Mouse (Mus musculus): Measurements from ENCODE around the gene Nup160. TPM values are rescaled to one million over a fixed set of nuclear protein-coding genes. Genes with fewer than 3 reads are reported as not detected.

Gene Nup160
- polyA plus RNA-seq, 1 experiment, result 3.5 TPM

DNA sequence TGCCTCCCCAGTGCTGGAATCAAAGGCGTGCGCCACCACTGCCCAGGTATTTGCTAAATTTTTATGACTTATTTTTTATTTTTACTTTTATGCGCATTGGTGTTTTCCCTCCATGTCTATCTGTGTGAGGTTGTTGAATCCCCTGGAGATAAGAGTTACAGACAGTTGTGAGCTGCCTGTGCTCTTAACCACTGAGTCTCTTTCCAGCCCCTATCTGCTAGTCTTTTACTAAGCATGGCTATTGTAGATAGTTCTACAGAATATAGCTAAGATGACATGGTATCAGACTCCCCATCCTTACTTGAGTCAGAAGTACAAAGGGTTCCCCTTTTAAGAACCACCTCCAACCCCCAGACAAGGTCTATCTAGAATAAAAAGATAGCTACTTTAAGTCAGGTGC, 77.2 kb downstream of the Nup160 start:
- TF ChIP-seq CTCF (IDR thresholded peaks at IDR 0.05; ENCODE audit: extremely low read depth, insufficient read length, insufficient replicate concordance, low read depth, low read length) (no peak), POLR2A (IDR thresholded peaks at IDR 0.05; ENCODE audit: low read depth, low read length) (no peak)
- WGBS, result 97% methylated on average over 3 of the region's 3 CpGs
- peaks cover 1% of the 10 kb centered on the region; the same call in 1 of the 2 replicates for H3K4me1 ChIP-seq (ENCODE audit: control insufficient read depth, insufficient read depth, insufficient read length, low read length)
- no peaks in the 10 kb centered on the region for H3K27me3 ChIP-seq (ENCODE audit: control insufficient read depth, insufficient read depth, low read length)
- H3K27ac ChIP-seq (ENCODE audit: insufficient read depth, low read depth, low read length), result no peak overlapping the region
- H3K4me3 ChIP-seq (ENCODE audit: low read depth, low read length), result no peak overlapping the region
- H3K36me3 ChIP-seq (ENCODE audit: control insufficient read depth, insufficient read depth, low read length), result peaks cover 59% of the 10 kb centered on the region

DNA sequence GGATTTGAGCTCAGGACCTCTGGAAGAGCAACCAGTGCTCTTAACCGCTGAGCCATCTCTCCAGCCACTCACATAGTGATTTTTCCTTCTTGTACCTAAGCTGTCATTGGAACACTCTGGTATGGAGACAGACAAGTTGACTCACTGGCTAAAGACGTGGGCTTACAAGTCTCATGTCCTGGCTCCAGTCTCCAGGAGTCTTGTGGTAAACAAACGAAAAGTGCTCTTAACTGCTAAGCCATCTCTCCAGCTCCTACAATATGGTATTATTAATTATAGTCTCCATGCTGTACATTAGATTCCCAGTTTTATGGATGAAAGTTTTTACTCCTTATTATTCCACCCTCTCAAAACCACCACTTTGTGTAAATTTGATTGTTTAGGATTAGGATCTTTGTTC, 88.1 kb downstream of the Nup160 start:
- Histone ChIP-seq H3K36me3 (ENCODE audit: control insufficient read depth, insufficient read depth, low read length) (peaks cover 63% of the 10 kb centered on the region), H3K4me3 (ENCODE audit: low read depth, low read length) (no peak overlapping the region), H3K27me3 (ENCODE audit: control insufficient read depth, insufficient read depth, low read length) (no peaks in the 10 kb centered on the region), H3K4me1 (ENCODE audit: control insufficient read depth, insufficient read depth, insufficient read length, low read length) (no peaks in the 10 kb centered on the region), H3K27ac (ENCODE audit: insufficient read depth, low read depth, low read length) (no peak overlapping the region)
- WGBS, result 85% methylated on average over 3 of the region's 3 CpGs
- TF ChIP-seq POLR2A (IDR thresholded peaks at IDR 0.05; ENCODE audit: low read depth, low read length) (no peak), CTCF (IDR thresholded peaks at IDR 0.05; ENCODE audit: extremely low read depth, insufficient read length, insufficient replicate concordance, low read depth, low read length) (no peak)

DNA sequence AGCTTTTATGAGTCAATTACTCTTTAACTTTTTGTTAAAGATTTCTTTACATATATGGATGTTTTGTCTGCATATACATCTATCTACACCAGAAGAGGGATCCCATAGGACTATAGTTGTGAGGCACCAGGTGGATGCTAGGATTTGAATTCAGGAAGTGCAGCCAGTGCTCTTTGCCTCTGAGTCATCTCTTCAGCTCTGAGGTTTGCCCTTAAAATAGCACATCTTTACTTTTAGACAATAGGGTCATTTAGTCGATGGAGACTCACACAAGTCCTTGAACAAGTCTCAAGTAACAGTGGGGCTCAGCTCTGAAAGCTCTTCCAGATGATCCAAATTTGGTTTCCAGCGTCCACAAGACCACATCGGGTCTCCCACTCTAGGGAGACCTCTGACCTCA, 104.3 kb downstream of the Nup160 start:
- peaks cover 4% of the 10 kb centered on the region; the same call in 1 of the 2 replicates for H3K27me3 ChIP-seq (ENCODE audit: control insufficient read depth, insufficient read depth, low read length)
- TF ChIP-seq POLR2A (IDR thresholded peaks at IDR 0.05; ENCODE audit: low read depth, low read length) (no peak), CTCF (IDR thresholded peaks at IDR 0.05; ENCODE audit: extremely low read depth, insufficient read length, insufficient replicate concordance, low read depth, low read length) (no peak)
- no peak overlapping the region for H3K27ac ChIP-seq (ENCODE audit: insufficient read depth, low read depth, low read length)
- 47% methylated on average over 3 of the region's 3 CpGs for WGBS
- peaks cover 36% of the 10 kb centered on the region for H3K36me3 ChIP-seq (ENCODE audit: control insufficient read depth, insufficient read depth, low read length)
- no peak overlapping the region for H3K4me3 ChIP-seq (ENCODE audit: low read depth, low read length)
- peaks cover 2% of the 10 kb centered on the region for H3K4me1 ChIP-seq (ENCODE audit: control insufficient read depth, insufficient read depth, insufficient read length, low read length)

DNA sequence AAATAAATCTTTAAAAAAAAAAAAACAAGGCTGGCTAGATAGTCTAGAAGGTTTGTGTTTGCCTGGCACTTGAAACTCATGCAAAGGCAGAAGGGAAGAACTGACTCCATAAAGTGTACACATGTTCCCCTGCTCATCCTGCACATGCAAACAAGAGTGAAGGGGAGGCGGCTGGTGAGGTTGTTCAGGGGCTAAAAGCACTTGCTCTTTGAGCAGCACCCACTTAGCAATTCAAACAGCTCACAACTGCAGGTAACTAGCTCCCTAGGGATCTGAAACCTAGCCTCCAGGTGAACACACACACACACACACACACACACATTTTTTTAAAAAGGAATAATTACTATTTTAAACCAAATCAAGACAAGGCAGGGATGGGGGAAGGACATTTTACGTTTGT, 104.9 kb downstream of the Nup160 start:
- WGBS, result 54% methylated on average over 2 of the region's 2 CpGs
- no peak overlapping the region for H3K27ac ChIP-seq (ENCODE audit: insufficient read depth, low read depth, low read length)
- no peak overlapping the region for H3K4me3 ChIP-seq (ENCODE audit: low read depth, low read length)
- TF ChIP-seq CTCF (IDR thresholded peaks at IDR 0.05; ENCODE audit: extremely low read depth, insufficient read length, insufficient replicate concordance, low read depth, low read length), result no peak
- H3K36me3 ChIP-seq (ENCODE audit: control insufficient read depth, insufficient read depth, low read length), result peaks cover 32% of the 10 kb centered on the region
- peaks cover 2% of the 10 kb centered on the region for H3K4me1 ChIP-seq (ENCODE audit: control insufficient read depth, insufficient read depth, insufficient read length, low read length)
- peaks cover 4% of the 10 kb centered on the region; the same call in 1 of the 2 replicates for H3K27me3 ChIP-seq (ENCODE audit: control insufficient read depth, insufficient read depth, low read length)

DNA sequence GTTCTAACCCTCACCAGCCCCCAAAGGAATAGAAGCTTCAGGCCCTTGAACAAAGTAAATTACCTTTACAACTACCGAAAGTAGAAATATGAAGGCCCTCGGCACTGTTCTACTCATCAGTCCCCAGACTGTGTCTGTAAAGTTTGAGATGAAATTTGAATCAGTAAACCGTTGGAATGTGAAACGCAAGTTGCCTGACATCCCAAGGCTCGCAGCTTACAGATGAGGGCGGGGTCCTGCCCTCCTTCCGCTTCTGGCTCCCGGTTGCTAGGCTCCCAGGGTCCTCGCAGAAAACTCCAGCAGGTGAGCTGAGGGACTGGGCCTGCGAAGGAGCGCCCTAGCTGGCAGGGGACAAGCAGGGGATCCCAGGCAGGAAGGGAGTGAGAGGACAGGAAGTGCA, 105.4 kb downstream of the Nup160 start, which contains the start of gene Agbl2:
Gene Agbl2 (plus strand): TSS at position 270 of the 400 bp plus-strand sequence.
- 6% methylated on average over 11 of the region's 11 CpGs for WGBS

DNA sequence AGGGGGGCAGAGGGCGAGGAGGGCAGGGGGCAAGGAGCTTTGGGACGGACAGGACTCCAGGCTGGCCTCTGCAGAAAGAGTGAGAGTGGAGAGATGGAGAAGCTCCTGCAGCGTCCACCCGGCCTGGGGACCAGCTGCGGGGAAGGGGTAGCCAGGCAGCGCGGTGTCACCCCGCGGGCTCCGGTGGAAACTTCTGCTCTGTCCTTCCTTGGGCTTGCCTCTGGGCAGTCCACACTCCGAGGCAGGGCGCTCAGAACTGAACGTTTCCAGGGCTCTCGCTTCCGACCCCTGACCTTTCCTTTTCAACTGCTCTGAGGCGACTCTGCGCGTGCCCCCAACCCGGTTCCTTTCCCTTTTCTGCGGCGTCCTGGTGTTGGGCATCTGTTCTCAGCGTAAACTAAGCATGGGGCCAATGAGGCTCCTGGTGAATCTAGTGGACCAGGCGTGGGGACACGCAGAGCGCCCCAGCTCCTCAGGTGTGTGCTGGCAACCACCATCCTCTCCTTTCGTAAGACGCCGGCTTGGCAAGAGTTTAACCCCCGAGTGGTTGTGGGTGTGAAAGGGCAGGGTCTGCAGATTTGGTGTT, 106.0 kb downstream of the Nup160 start:
- Histone ChIP-seq H3K27me3 (ENCODE audit: control insufficient read depth, insufficient read depth, low read length) (peaks cover 4% of the 10 kb centered on the region; the same call in 1 of the 2 replicates), H3K4me3 (ENCODE audit: low read depth, low read length) (peak overlapping the region; percentile 51), H3K4me1 (ENCODE audit: control insufficient read depth, insufficient read depth, insufficient read length, low read length) (peaks cover 2% of the 10 kb centered on the region), H3K36me3 (ENCODE audit: control insufficient read depth, insufficient read depth, low read length) (peaks cover 23% of the 10 kb centered on the region), H3K27ac (ENCODE audit: insufficient read depth, low read depth, low read length) (no peak overlapping the region)
- TF ChIP-seq CTCF (IDR thresholded peaks at IDR 0.05; ENCODE audit: extremely low read depth, insufficient read length, insufficient replicate concordance, low read depth, low read length) (no peak), POLR2A (IDR thresholded peaks at IDR 0.05; ENCODE audit: low read depth, low read length) (no peak)
- 3% methylated on average over 28 of the region's 29 CpGs for WGBS

More for the DNA sequence above, 105.4 kb downstream of the Nup160 start, which contains the start of gene Agbl2:
- peak within 1 kb of the TSS; percentile 51 for H3K4me3 ChIP-seq (ENCODE audit: low read depth, low read length)
- H3K27ac ChIP-seq (ENCODE audit: insufficient read depth, low read depth, low read length), result no peak within 1 kb of the TSS
- TF ChIP-seq CTCF (IDR thresholded peaks at IDR 0.05; ENCODE audit: extremely low read depth, insufficient read length, insufficient replicate concordance, low read depth, low read length), result no peak
- TF ChIP-seq POLR2A (IDR thresholded peaks at IDR 0.05; ENCODE audit: low read depth, low read length), result no peak
- peaks cover 4% of the 10 kb centered on the region; the same call in 1 of the 2 replicates for H3K27me3 ChIP-seq (ENCODE audit: control insufficient read depth, insufficient read depth, low read length)
- peaks cover 28% of the 10 kb centered on the region for H3K36me3 ChIP-seq (ENCODE audit: control insufficient read depth, insufficient read depth, low read length)
- H3K4me1 ChIP-seq (ENCODE audit: control insufficient read depth, insufficient read depth, insufficient read length, low read length), result peaks cover 2% of the 10 kb centered on the region

Other genes with a start within 250 kb of the Nup160 start
- 3.4 and 7.3 TPM in 2 replicates for gene Ptprj, start 96.6 kb upstream of the Nup160 start, polyA plus RNA-seq (2012; rRNA removed)
- gene Fnbp4, start 68.2 kb downstream of the Nup160 start, polyA plus RNA-seq (2012; rRNA removed), result 12.0 and 19.9 TPM in 2 replicates
- 0.08 and 0.22 TPM in 2 replicates for gene Agbl2, start 105.5 kb downstream of the Nup160 start, polyA plus RNA-seq (2012; rRNA removed)
- 45.2 and 85.5 TPM in 2 replicates for gene Mtch2, start 169.9 kb downstream of the Nup160 start, polyA plus RNA-seq (2012; rRNA removed)
- gene C1qtnf4, start 208.6 kb downstream of the Nup160 start, polyA plus RNA-seq (2012; rRNA removed), result 3.5 and 4.0 TPM in 2 replicates
- gene Kbtbd4, start 227.5 kb downstream of the Nup160 start, polyA plus RNA-seq (2012; rRNA removed), result 5.9 and 9.6 TPM in 2 replicates
- gene Ndufs3, start 227.6 kb downstream of the Nup160 start, polyA plus RNA-seq (2012; rRNA removed), result 65.7 and 119 TPM in 2 replicates